Mouse (Mus musculus) R1 (cell line): Measurements from ENCODE around the gene Anln.
A peak's percentile ranks its signal among the peaks of the same experiment; 100 is the strongest.

ENCODE experiments used
- DNase-seq: peaks from one replicate; pipeline ENCODE4 v3.0.0-alpha.2; 2018; ENCODE audit warnings: low read depth, low spot score

The Anln gene

DNA sequence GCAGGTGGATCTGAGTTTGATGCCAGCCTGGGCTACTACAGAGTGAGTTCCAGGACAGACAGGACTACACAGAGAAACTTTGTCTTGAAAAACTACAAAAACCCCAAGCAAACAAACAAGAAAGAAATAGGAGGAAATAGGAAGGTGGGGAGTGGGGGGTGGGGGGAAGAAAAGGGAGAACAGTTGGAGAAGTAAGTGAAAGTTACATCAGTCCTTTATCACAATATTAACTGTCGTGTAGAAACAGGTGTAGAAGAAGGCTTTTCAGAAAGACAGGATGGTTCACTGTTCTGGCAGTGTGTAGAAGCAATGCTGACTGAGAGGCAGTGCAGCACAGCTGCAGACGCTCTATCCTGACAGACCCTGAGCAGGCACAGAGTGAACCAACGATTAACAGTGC lies 14.0 kb upstream of the Anln start:
- DNase-seq: no peak

DNA sequence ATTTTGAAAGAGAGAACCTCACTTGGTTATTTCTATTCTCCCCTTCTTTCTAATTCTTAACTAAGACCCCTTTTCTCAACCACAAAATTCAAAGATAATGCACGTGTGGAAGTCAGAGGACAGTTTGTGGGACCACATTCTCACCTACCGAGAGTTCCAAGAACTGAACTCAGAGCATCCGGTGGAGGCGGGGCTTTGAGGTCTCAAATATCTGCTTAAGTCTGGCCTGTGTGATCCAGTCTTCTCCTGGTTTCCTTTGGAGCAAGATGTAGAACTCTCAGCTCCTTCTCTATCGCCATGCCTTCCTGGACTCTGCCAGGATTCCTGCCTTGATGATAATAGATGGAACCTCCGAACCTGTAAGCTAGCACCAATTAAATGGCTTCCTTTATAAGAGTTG lies 13.0 kb upstream of the Anln start:
- DNase-seq: peak; percentile 68

DNA sequence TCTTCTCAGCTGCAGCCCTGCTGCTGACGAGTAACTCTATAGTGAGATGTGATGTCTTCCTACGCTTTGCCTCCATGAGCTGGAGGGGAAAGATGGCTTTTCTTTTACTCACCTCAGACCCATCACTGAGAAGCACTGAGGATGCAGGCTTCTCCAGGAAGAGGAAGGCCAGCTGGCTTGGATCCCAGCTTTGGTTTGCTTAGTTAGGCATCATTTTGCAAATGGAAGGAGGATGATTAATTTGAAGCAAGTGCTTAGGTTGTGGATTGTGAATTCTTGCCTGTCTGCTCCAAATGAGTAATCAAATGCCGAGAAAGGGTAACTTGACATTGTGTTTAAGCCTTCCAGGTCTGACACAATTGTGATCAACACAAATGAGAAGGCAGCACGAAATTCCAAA lies 10.0 kb upstream of the Anln start:
- no peak for DNase-seq

DNA sequence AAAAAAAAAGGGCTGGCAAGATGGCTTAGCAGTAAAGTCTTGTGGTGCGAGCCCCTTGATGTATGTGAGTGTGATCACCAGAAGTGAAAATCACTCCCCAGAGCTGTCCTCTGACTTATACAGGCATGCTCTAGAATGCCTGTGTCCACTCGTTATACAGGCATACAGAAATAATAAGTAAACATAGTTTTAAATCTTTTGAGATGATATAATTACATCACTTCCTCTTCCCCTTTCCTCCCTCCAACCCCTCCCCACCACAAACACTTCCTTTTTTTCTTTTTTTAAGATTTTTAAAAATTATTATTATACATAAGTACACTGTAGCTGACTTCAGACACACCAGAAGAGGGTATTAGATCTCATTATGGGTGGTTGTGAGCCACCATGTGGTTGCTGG lies 5.7 kb upstream of the Anln start:
- DNase-seq: no peak

DNA sequence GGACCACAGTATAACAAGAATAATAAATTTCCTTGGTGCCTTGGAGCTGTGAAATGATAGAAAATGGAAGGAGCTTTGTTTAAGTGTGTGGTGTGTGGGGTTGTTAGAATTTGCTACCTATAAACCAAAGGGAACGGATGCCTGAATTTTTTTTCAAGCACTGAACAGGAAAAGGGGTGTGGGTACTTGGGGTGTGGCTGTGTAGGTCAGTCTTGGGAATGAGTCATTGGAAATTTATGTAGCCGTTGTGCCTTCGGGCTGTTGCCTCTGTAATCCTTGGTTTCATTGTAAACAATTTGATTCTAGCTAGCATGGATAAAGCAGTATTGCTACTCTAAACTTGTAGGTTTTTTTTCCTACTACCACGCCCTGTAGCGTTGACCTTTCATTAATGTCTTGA lies 1.4 kb upstream of the Anln start:
- peak; percentile 80 for DNase-seq

DNA sequence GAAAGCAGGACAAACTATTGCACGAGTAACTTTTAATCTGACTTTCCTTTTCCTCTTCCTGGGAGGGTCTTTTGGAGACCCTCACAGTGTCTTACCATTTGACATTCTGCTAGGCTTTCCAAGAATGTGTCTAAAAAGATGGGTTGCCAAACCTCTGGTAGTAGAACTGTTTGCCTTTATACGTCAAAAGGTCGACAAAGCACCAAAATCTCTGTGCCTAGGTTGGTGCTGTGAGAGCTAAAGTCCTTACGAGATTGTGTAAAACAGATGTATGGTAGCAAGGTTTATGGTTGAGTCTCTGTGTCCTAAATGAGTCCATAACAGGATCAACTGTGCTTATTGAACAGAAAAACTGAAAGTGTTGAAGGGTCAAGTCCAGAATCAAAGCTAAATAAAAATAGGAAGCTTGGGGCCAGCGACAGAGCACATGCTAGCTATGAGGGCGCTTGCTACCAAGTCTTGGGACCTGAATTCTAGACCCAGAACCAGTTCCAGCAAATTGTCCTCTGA lies 803 bp upstream of the Anln start:
- DNase-seq: no peak

DNA sequence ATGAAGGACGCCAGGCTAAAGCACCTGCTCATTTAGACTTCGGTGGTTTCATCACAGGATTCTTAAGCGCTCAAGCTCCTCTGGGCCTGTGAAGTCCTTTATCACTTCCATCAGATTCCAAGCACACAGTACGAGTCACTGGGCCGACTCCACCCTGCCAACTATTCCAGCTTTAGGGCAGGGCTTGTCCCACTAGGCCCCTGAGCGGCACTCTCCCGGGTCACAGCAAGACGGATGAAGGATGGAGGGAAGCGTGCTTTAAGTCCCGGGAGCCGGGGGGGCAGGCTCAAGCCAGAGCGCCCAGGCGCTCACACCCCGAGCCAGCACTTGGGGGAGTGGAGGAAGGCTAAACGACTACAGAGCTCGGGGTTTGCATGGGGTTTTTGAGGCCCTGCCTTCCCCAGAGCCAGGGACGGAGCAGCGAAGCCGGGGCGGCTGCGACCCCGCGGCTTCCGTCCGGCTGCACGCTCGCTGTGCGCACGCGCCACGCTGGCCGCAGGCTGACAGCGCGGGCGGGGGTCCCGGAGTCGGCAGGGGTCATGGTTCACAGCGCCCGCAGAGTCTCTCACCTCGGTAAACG lies 497 bp downstream of the Anln start:
- peak; percentile 85 for DNase-seq

DNA sequence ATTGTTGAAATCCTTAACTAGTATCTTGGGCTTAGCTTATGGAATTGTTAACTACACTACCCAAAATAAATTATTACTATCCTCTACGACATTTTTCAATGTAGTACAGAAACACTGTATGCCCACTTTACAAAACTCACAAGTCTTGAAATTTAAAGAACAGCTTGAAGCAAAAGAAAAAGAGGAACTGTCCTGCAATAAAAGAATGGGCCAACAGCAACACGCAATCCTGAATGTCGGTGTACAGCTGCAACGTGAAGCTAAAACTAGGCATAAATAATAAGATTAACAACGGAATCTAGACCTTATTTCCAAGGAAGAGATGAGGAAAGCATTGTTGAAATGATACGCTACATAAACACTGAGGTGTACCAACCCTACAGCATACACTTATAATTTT lies 1.1 kb downstream of the Anln start:
- DNase-seq: no peak

DNA sequence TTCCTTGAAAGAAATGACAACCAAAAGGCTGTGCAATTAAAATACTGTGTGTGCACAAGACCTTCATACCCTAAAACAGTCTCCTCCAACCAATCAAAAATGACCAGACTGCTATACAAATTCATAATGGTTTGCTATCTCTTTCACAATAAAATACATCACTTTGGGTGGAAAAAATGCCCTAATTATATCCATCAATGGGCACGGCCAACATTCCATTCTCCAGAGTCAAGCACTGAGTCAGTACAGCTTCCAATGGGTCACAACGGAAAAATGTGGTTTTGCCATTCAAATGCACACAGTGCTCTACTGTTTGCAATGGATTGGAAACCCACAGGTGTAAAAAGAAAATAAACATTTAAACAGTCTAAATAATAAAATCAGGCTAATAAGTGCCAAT lies 3.1 kb downstream of the Anln start:
- no peak for DNase-seq

DNA sequence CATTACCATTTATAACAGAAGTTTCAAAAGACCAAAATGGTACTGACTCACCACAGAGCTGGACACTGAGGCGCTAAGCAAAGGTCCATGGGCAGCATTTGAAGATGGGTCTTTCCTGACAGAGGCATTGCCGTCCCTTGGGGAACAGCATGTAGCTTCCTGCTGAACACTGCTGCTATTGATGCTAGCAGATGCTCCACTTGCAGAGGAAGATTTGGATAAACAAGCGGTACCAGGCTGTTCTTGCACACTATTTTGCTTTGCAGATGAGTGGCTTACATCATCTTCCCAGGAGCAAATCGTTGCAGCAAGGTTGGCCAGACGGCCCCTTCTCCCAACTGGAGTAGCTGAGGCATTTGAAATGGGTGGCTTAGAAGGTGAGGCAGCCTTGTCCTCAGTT lies 12.9 kb downstream of the Anln start:
- no peak for DNase-seq

DNA sequence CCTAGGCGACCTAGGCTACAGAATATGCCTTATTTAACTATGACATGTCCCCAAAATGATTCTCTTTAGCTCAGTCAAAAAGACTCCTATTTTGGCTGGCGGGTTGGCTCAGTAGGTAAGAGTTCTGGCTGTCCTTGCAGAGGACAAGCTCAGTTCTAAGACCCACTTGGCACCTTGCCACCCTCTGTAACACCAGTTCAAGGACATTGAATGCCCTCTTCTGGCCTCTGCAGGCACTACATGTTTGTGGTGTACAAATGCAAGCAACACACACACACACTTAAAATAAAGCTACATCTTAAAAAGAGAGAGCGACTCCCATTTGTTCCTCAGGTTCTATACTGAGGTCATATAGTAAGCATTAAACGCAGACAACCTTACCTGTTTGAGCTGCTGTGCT lies 16.2 kb downstream of the Anln start:
- peak; percentile 84 for DNase-seq

DNA sequence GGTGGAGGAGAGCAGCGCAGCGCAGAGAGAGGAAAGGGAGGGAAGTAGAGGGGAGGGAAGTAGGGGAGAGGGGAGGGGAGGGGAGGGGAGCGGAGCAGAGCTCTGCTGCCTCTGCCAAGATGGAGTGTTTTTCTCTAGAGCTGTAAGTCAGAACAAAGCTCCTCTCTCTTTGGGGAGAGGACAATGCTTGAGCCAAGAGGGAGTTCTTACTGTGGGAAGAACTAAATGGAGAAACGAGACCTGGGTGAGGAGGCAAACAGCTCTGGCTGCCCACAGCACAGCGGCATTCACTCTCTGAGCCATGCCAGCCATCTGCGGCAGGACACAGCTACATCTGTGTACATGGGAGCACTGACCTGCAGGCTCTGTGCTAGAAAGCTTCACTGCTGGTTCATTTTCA lies 21.0 kb downstream of the Anln start:
- DNase-seq: no peak

DNA sequence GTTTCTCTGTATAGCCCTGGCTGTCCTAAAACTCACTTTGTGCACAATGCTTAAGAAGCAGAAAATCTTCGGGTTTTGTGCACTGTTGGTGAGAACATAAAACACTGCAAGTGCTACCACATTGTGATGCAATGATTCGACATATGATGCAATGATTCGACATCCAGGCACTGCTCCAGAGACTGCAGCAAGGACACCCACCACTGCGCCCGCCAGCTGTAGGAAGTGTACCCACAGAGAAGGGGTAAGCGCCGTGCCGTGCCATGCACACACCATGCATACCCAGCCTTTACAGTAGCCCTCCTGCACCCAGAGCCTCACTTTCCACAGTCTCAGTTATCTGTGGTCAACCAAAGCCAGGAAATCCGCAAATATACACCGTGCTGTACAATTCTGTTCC lies 22.4 kb downstream of the Anln start:
- DNase-seq: no peak

DNA sequence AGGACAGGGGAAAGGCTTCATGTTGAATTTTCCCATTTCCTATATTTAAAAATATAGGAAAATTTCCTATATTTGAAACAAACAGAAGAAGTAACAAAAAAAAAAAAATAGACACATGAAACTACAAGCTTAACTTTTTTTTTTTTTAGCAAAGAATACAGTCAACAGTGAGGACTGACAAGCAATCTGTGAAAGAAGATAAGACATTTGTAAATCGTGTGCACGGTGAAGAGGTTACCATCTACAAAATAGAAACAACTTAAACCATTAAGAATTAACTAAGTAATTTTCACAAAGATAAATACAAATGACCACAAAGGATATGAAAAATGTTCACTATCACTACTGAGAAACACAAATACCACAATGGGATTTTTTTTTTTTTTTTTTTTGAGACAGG lies 22.8 kb downstream of the Anln start:
- no peak for DNase-seq

DNA sequence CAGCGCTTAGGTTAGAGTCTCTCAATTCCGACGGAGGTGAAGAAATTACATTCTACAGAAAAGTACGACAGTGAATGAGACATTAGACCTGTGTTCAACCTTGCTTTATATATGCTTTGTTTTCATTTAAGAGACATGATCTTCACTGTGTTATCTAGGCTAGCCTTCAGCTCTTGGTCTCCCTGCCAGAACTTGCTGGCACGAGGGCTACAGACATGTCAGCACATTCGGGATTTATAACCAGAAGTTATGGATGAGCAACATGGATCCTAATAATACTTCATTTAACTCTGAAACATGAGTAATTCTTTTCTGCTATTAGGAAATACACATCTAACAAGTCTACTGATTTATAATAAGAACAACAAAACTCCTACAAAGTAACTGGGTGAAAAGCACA lies 28.1 kb downstream of the Anln start:
- DNase-seq: no peak

DNA sequence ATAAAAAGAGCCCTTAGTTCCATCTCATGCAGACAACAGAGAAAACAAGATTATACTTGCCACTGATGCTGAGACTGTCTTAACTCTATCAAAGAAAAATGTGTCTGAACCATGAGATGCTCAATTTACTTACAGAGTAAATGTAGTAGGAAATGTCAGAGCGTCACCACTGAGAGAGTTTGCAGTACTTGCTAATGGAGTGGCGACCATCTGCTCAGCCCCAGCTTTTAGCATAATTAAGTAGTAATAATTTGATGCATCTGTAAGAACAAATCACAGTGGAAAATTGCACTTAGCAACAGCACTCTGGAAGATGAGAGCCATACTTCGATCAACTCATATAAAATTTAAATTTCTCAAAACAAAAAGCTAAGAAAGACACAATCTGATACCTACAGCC lies 33.1 kb downstream of the Anln start:
- DNase-seq: no peak

DNA sequence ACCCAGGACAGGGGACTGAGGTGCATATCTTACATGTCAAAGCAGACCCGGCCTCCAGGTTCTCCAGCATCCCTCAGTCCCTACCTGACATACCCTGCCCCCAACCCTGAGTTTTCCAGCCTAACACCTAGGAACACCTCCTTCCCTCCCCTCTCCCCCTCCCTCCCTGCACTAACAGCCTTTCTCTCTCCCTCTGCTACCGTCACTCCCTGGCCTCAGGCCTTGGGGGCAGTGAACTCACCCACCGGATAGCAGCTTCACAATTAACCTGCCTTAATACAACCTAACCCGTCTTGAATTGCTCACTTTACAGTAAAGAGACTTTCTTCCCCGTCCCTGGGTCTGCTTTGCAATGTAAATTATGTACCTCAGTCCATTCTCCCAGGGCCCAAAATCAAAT lies 35.1 kb downstream of the Anln start:
- DNase-seq: peak; percentile 27

DNA sequence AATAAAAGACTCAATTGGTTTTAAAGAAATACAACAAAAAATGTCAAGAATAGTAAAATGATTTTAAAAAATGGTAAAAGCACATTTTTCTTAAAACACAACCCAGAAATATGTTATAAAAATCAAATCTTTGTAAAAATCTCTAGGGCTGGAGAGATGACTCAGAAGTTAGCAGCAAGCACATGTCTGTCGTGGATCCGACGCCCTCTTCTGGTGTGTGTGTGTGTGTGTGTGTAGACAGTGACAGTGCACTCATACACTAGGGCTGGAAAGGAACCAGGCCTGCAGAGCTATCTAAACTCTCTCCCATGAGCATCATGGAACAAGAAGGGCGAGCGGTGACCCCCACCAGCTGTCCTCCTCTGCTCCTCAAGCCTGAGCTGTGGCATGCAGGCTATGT lies 35.5 kb downstream of the Anln start:
- peak; percentile 41 for DNase-seq

DNA sequence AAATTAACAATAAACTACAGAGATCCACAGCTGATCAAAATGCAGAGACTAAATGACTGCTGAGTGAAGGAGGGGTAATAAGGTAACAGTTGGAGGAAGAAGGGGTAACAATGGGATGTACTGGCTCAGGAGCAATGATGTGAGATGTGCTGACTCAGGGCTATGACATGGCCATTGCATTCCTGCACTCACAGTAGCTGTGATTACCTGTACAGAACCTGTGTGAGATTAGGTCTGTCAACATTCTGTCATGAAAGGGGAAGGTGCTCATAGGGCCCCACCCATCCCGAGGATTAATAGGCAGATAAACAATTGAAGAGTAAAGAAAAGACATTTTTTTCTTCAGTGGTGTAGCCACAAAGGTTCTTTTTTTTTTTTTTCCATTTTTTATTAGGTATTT lies 48.7 kb downstream of the Anln start:
- no peak for DNase-seq

DNA sequence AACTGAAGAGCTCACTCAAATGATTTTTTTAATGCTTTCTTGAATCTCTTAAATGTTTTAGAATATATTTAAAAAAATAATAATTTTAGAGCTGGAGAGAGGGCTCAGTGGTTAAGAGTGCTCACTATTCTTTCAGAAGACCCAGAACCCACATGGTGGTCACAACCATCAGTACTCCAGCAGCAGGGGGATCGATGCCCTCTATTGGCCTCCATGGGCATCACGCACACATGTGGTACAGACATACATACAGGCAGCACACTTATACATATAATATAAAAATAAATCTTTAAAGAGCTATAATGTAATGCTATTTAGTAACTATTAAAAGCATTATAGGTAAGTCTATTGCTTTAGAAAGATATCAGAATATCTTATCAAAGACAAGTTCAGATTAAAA lies 51.8 kb downstream of the Anln start:
- no peak for DNase-seq

DNA sequence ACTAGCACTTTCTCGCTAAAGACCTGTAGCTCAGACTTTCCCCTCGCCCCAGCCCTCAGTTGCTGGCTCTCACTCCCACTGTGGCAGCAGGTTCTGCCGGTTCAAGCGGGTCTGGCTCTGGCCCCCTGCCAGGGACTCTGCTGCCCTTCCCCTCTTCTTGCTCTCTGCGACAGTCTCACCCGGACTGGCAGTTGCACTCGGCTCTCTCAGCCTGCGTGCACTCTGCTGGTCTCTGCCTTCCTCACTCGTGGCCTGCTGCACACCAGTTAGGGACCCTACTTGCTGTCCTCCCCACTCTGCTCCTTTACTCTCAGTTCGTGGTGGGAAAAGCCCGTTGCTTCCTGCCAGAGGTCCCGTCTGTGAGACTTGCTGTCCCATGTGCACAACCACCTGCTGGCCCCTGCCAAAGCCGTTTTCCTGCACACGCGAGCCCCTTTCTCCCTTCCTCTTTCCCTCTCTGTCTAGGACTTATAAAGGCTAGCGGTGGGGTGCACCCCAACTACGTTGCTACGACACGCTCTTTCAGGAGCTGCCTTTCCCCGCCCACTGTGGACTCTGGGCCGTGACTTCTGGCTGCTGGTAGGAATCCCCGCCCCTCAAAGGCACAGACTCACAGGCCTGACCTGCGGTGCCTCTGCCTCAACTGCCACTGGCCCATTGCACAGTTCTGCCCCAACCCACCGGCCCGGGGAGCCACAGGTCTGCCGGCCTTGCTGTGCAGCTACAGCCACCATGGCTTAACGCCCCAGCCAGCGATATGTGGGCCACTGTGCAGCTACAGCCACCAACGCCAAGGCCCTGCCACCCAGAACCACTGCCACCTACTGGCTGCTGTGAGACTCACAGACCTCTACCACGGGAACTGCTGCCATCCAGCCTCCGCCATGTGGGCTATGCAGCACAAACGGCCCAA lies 61.3 kb downstream of the Anln start:
- peak; percentile 96 for DNase-seq

DNA sequence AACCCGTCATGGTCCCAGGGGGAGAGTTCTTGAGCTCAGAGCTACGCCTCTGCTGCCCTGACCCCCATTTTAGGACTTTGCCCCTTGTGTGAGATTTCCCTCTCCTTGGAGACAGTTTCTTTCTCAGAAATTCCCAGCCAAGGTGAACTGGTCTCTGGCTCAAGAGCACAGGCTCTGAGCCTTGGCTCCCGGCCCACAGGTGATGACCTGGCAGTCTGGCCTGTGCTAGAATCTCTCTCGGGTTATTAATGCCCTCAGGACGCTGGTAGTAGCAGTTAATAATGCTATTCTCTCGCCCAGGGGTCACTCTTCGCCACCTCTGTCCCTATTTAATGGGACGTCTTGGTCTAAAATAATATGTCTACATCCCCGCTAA lies 61.9 kb downstream of the Anln start:
- peak; percentile 32 for DNase-seq

DNA sequence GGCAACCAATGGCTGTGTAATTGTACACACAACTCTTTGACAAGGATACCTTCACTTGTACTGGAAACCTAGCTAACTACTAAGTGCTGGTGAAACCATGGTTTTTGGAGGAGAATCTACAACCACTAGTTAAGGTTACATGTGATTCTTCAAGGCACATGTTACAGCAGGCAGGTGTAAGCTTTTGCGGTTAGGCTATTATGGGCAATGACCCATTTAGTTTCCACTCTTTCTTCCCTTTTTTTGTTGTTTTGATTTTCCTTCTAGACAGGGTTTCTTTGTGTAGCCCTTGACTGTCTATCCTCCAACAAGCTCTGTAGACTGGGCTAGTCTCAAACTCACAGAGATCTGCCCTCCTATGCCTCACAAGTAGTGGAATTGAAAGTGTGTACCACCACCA lies 64.4 kb downstream of the Anln start:
- no peak for DNase-seq
